Mouse (Mus musculus): ENCODE results near the gene Lrrc28.

Gene Lrrc28

DNA sequence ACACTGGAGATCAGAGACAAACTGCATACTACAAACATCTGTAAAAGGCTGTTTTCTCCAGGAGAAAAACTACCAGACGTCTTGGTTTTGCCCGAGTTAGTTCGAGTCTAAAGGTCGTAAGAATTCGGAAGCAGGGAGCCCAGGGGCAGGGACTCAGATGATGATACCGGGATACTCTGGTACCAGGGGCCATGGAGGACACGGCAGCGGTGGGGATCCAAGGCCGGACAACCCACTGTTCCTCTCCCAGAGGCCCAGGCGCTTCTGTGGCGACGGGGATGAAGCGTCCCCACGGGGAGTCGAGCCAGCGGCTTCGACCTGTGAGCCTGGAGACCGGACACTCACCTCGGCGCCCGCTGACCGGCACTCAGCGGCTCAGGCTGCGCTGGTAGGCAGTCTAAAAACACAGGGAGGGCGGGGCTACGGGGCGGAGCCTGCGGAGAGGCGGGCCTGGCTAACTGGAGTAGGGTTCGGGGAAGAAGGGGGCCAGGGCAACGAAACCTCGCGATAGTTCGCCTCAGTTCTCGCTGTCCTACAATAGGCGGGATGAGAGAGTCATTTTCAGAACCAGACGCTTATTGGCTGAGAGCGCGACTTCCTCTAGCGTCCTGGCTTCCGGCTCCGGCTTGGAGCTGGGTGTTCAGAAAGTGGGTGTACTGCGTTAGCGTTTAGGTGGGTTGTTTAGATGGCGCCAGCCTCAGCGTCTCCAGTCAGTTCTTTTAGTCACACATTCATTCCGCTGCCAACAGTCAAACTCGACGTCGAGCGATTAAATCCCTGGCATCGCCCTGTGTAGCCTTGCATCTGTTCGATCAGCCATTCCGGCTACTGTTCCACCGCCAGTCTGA, at the start of gene Lrrc28:
Lrrc28 (minus strand) TSS at position 436 of the 848 bp plus-strand sequence.
- DNase-seq = peak; percentile 98 to 99

DNA sequence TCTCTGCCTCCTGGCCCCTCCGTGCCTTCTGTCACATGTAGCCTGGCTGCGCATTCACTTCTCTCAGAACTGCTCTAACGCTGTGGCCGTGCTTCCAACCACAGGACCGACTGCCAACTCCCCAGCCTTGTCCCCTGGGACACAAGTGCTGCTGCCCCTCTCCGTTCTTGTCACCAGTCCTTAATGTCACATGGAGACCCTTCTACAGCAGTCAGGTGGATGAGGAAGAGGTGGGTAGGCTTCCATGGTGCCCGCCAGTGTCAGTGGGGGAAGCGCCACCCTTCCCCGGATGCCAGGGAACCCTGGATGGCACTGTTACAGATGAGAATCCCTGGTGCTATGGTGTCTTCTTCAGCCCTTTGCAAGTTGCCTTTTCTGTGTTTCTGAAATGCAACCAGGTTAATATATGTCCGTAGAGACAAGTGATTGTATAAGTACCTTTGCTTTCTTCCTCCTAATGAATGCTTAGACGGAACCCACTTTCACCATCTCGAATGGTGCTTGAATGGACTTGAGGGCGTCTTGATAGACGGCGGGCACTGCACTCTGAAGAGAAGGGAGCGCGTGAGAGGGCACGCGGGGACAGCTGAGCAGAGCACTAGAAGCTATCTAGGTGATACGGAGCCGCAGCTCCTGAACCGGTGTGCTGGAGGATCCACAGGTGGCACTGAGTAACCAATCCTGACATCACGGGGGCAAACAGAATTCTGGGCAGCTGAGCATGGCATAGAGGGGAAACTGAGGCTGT, 47.9 kb upstream of the Lrrc28 start:
- DNase-seq = no peak

DNA sequence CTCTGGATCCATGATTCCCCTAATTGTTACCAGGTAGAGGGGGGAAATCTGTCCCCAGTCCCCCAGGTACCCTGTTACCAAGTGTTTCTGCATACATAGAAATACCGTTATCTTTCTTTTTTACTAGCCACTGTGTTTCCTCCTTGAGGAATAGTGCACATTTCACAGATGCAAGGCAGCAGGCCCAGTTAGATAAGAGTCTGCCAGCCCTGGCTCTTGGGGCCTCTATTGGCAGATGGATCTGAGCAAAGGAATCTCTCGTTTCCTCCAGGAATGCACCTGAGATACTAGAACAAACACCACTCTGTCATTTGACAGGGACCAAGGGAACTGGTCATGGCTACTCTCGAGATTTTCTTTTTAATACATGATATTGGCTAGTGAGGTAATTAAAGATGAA, 47.1 kb upstream of the Lrrc28 start:
- DNase-seq = no peak

DNA sequence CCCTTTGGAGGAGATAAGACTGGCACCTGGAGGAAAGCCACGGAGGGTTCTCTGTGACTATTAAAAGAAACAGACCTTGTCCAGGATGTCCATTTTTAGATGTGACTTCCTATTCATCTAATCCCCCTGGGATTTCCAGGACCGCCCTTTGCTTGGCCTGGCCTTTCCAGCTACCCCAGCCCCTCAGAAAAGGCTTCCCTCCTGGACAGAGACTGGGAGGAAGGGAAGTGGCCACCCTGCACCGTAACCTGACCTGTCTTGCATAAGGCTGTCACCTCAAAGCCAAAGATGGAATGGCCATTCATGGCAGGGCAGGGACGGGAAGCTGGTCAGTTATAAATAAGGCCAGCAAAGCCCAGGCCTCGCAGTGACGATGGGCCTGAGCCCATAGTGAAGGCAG, 46.0 kb upstream of the Lrrc28 start:
- no peak for DNase-seq

DNA sequence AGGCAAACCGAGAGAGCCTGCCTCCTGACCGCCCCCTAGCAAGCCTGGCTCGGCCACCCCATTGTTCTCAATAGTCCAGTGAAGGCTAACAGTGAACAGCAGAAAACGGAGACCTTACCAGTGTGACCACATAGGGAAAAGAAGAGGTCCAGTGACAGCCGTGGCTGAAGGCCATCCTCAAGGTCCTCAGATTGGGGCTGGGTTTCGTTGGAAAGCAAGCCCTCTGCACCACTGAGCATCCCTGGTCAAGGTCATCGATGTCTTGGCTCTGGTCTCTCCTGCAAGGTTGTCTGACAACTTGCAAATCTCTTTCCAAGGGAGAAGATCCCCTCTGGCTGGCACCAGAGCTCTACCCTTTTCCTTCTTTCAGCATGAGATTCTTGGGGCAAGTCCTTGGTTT, 44.7 kb upstream of the Lrrc28 start:
- no peak for DNase-seq

DNA sequence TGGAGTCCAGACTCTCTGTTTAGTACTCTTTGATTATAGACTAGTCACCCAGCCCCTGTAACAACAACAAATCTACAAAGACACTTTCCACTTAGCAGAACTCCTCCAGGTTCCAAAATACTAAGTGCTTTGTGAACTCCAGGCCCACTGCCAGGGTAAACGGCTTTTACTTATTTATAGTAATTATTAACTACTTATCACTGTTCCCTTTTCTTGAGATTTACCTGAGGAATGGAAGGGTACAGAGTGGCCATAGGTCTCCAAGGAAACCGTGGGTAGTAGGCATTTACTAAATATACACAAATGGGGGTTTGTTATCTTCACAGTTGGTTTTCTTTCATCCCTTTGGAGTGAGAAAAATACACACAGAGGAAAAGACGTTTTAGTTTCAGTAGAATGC, 43.2 kb upstream of the Lrrc28 start:
- DNase-seq = no peak

DNA sequence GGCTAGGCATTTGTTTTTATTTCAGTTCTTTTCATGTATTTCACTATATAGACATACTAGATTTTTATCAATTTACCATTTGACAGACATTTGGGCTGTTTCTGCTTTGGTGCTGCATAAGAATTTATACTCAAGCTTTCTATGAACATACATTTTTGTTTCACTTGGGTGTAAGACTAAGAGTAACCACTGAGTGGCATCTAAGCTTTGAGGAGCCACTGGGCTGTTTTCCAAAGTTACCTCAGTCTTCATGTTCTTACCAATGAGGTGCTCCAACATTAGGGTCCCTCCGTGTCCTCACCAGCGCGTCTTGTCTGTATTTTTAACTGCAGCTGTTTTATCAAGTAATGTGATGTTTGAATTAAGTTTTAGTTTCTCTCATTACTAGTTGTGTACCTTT, 41.5 kb upstream of the Lrrc28 start:
- DNase-seq = no peak

DNA sequence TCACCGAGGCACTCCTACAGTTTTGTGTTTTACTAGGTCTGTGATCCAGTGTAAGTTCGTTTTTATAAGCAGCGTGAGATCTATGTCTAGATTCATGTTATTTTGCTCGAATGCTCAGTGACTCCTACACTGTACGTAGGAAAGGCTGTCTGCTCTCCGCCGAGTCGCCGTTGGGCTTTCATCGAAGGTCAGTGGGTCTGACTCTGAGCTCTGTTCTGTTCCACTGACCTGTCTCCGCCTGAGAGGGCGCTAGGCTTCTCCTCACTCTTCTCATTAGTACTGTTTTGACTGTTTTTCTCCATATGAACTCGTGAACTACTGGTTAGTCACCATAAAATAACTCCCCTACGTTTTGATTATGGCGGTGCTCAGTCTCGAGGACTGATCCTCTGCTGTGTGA, 37.9 kb upstream of the Lrrc28 start:
- no peak for DNase-seq

DNA sequence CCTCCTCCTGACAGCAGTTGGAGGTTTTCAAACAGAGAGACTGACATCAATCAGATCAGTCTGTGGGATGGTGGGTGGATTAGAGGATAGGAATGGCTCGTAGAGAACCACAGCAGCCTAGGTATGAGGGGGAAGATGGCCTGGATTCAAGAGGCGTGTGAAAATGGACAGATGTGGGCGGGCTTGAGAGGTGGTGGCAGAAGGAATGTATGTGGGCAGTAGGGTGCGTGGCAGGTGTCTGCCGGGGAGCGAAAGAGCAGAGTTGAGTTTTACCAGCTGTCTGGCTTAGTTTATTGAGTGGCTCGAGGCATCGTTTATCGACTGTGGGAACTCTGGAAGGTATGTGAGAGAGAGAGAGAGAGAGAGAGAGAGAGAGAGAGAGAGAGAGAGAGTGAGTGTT, 36.0 kb upstream of the Lrrc28 start:
- DNase-seq = no peak

DNA sequence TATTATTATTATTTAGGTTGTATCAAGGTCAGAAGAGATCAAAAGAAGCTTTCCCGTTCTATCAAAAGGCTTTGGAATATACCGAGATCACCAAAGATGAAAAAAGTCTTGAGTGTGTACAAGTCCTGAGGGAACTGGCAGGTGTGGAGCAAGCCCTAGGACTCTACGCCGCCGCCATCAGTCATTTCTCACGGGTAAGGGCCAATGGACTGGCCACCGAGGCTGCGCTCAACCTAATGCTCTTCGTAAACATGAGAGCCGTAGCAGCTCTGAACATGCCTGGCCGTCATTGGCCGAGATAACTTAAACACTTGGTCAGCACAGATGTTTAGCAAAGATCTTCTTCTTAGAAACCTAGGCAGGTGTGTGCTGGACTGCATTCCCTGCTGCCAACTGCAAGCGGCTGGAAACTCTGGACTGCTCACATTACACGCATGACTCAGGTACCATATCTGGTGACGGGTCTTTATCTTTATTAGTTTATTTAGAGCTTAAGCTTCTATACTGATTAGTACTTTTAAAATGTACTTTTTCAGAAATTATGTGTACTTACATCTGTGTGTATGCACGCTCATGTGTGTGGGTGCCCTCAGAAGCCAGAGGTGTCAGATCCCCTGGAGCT, 33.9 kb upstream of the Lrrc28 start:
- no peak for DNase-seq

DNA sequence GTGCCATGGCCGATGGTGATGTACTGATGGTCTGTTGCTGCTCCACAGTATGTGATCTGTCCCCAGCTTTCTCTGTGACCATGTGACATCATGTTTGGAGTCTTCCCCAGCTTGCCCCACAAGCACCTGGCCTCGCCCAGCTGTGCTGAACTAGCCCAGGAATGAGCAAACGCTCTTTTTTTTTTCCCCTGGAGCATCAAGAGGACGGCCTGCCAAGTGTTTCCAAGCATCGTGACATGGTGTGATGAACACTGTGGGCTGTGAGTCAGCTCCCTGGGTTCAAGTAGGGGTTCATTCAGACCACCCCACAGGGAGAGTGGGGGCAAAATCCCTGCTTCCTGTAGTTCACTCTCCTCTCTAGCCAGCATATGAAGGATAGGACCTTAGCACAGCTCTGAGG, 28.6 kb upstream of the Lrrc28 start:
- no peak for DNase-seq

DNA sequence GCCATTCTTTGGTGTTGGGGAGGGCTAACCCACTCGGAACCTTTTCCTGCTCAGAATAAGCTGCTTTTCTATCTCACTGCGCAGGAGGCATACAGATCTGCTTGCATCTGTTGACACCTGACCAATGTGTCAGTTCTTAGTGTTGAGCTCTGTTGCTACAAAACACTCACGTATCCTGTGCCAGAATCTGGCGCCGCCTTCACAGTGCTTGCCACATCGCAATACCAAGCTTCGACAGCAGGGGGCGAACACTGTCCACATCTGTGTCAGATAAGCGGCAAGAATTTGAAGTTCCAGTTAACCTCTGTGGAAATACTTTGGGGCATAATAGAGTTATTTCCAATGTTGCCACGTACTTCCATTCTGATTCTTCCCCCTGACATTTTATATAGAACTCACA, 27.6 kb upstream of the Lrrc28 start:
- peak; percentile 86 to 90 for DNase-seq

DNA sequence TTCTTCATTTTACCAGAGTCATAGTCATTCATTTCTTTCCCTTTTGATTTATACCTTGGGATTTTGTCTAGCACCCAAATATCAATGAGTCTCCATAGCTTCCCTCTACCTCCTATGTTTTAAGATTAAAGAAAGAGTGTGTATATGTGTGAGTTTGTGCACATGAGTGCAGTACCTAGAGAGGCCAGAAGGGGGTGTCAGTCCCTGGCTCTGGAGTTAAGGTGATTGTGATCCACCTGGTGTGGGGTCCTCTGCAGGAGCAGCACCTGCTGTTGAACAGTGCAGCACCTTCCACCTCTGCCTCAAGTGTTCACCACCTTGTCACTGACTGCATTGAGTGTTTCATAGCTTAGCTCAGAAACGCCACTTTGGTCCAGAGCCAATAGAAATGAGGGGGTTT, 25.9 kb upstream of the Lrrc28 start:
- DNase-seq = no peak

DNA sequence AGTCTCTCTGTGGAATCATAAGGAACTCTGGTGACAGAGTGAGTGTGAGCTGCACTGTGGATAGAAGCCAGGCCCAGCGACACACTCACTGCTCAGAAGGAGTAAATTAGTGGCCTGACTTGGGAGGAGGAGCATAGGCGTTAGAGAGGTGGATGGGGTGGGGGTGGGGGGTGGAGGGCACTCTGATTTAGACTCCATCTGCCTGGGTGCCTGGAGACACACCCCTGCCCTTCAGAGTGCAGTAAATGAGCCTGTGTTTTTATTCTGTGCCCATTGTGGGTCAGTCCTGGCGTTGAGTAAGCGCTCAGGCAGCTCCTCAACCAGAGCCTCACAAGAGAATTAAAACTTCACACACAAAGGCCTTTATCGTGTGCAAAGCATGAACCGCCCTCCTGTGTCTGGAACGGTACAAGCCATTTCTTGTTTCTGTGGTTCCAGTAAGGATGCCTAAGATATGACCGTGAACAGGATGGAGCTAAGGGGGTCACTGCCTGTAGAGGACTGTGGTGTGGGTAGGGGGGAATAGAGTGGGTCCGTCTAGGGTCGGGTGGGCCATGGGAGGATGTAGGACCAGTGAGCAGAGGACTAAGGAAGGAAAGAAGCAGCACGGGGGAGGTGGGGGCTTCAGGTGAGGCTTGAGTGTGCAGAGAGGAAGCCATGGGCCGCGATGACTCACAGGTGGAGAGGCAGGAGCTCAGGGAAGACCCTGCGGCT, 19.1 kb upstream of the Lrrc28 start:
- DNase-seq = no peak

DNA sequence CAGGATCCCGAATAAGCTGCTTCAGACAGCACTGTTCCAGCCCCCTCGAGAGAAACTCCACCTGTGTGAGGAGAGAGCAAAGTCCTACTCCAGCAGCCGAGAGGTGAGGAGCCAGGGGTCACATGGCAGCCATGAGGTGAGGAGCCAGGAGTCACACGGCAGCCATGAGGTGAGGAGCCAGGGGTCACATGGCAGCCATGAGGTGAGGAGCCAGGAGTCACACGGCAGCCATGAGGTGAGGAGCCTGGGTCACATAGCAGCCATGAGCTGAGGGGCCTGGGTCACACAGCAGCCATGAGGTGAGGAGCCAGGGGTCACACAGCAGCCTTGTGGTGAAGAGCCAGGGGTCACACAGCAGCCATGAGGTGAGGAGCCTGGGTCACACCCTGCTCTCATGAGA, 17.4 kb upstream of the Lrrc28 start:
- DNase-seq = no peak

DNA sequence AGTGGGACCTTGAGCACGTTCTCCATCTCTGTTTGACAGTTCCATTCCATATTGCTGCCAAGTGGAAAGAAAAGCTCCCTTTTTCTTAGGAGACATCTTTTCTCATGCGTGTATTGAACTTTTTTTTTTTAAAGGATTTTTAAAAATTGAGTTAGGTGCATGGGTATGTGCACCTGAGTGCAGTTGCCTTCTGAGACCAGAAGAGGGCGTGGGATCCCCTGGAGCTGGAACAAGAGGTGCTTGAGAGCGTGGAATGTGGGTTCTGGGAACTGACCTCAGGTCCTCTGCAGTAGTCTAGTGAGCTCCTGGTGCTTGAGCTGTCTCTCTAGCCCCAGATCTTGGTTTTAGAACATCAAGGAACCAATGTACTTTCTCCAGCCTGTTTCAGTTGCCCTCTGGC, 13.0 kb upstream of the Lrrc28 start:
- DNase-seq = no peak

DNA sequence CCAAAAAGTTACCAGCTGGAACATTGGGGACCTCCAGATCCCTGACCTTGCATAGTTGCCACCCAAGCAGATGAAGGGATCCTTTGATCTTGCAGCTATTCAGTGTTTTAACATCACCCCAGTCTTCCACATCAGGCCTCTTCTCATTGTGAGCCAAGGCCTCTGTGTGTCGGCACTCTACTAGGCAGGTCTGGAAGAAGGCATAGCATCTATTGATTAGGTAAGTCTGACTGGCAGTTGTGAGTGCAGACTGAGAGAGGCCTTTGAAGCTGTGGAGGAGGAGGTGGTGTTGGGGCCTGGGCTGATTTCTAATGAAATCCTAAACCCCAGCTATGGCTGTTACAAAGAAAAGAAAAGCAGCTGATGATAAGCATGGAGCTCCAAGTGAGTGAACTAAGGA, 10.1 kb upstream of the Lrrc28 start:
- no peak for DNase-seq

DNA sequence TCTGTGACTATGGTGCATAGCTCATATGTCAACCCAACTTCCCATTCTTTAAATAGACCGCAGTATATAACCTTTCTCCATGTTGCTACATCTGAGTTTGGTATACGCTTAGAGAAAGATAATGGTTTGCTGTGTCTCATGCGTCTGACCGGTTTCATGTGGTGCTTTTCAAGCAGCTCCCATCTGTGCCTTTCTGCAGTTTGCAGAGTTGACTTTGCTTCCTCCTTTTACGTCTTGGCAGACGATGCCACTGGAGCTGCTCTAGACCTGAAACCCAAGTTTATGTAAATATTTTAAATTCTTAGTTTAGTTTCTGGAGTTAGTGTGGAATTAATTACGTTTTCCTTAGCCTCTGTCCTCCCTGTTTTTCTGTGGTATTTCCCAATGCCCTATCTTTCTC, 9.6 kb upstream of the Lrrc28 start:
- DNase-seq = no peak

DNA sequence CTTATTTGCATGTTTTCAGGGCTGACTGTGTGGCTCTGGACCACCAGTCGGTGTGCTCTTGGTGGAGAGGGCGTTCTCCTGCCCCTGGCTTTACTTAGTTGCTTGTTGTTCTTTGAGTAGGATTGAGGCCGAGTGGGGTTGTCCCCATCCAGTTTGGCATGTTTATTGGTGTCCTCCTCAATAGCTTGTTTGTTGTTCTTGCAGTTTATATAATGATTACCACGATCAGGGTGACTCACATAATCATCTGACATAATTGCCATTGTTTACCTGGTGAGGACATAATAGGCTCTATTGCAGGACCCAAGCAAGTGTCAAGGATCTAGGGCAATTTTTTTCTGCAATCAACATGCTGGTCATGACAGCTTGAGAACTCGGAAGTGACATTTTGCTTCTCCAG, 7.1 kb upstream of the Lrrc28 start:
- DNase-seq = no peak

DNA sequence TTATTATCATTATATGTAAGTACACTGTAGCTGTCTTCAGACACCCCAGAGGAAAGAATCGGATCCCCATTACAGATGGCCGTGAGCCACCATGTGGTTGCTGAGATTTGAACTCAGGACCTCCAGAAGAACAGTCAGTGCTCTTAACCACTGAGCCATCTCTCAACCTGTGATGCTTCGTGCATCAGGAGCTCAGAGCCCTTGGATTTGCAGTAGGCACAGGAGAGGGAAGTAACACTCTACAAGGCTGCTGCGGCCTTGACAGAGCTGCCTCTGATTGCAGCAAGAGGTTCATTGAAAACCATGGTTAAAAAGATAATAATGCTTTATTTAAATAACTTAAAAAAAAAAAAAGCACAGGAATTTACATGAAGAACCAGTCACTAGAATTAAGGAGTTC, 3.3 kb upstream of the Lrrc28 start:
- no peak for DNase-seq

DNA sequence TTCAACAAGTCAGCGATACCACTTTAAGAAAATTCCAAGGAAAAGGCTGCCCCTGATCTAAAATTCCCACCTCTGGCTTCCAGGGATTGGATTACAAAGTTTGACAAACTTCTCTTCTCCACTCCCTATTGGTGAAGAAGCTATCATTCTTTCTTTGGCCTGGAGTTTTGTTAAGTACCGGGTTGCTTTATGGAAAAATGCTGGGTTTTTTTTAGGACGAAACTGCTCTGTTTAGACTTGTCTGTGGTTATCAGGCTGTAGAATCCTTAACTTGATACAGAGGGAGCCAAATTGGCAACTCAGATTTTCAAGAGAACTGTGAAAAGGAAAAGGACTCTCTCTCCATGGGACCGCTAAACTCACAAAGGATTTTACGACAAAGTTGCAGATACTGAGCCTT, 2.2 kb upstream of the Lrrc28 start, which contains the start of gene Ttc23:
Ttc23 (plus strand) TSS at position 134 of the 400 bp plus-strand sequence.
- DNase-seq = no peak

DNA sequence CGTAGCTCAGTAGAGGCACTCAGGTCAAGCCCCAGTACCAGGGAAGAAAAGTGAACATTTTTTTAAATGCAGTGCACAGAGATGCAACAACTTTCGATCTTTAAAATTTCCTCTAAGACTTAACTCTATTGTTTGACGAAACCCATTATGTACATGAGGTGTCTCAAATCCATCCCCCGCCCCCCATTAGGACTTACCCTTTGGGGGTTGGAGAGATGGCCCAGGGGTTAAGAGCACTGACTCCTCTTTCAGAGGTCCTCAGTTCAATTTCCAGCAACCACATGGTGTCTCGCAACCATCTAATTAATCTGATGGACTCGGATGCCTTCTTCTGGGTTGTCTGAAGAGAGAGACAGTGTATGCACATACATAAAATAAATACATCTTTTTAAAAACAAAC, 1.1 kb upstream of the Lrrc28 start:
- DNase-seq = no peak

DNA sequence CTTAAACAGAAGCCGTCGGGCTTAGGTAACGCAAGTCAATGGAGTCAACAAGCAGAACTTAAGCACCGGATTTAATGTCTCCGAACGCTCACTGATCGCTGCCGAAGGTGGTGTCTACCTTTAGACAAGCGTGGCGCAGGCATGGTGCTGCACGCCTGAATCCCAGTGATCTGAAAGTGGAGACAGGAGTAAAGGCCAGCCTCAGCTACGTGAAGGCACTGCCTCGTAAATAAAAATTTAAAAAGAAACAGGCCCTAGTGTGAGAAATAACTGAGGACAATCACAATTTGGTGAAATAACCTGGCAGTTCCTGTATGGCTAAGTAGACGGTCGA, 580 bp upstream of the Lrrc28 start:
- no peak for DNase-seq
